Mouse (Mus musculus): ENCODE measurements around the gene Ccni. TPM values are rescaled to one million over a fixed set of nuclear protein-coding genes. Genes with fewer than 3 reads are reported as not detected.

The Ccni gene
- polyA plus RNA-seq, 1 experiment from 2014 or later, result 97.3 TPM

DNA sequence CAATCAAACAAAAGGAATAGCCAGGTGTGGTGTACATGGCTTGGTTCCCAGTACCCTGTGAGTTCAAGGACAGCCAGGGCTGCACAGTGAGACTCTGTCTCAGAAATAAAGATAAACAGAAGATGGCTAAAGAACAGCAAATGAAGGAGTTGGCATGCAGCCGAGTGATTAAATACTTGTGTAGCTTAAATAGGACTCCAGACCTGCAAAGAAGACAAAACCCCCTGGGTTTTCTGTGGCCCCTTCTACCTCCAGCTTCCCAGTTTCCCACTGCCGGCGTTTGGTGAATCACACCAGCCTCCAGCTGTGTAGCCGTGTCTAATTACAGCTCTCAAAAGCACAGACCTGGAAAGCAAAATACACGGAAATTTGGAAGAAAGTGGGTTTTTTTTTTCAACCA is 61.4 kb downstream of the Ccni start:
- Histone ChIP-seq H3K36me3 (ENCODE audit: insufficient read depth, low read length) (peaks cover 29% of the 10 kb centered on the region), H3K9me3 (ENCODE audit: low read length) (no peaks in the 10 kb centered on the region), H3K9ac (replicated peaks; ENCODE audit: low read length) (no peak overlapping the region), H3K27ac (ENCODE audit: low read length) (0 out of 2 replicates have a peak overlapping the region, but pooled peaks have one; percentile 25), H3K4me1 (ENCODE audit: insufficient read depth, low read length) (peaks cover 44% of the 10 kb centered on the region), H3K4me2 (replicated peaks; ENCODE audit: low read depth, low read length) (no peak overlapping the region), H3K27me3 (ENCODE audit: insufficient read depth, low read length) (no peaks in the 10 kb centered on the region), H3K4me3 (ENCODE audit: low read length) (no peak overlapping the region)
- ATAC-seq (ENCODE audit: low FRiP score, low TSS enrichment), result no peak
- 18% methylated on average over 5 of the region's 5 CpGs for WGBS

DNA sequence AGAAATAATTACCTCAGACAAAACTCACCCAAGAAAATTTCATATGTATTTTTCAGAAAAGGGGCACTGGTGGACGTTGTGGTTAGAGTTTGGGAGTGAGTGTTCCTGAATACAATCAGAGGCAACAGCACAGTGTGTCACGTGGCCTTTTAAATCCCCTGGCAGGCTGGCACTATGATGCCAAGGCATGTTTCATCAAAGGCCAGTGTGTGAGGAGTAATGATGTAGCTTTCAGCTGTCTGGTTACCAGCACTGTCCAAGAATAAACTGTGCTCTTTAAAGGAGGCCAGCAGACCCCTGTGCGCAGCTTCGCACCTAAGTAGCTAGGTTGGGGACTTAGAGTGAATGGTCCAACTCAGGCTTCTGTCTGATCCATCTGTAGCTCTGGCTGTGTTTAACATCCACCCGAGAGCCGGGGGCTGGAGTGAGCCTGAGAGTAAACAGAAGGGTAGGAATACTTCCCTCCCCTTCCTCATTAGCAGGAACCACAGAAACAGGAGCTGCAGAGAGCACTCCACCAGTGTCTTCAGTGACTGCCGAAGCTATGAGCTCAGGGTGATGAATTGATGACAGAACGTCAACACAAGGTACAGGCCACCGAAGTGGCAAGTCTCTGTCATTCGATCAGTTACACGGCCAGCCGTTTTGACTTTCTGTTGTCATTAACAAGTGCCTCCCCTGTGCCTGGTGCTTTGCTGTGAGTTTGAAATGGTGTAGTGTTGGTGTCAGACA is 62.8 kb downstream of the Ccni start:
- H3K4me2 ChIP-seq (replicated peaks; ENCODE audit: low read depth, low read length), result no peak overlapping the region
- H3K27me3 ChIP-seq (ENCODE audit: insufficient read depth, low read length), result no peaks in the 10 kb centered on the region
- H3K27ac ChIP-seq (ENCODE audit: low read length), result 0 out of 2 replicates have a peak overlapping the region, but pooled peaks have one; percentile 13
- H3K9me3 ChIP-seq (ENCODE audit: low read length), result peaks cover 2% of the 10 kb centered on the region
- H3K36me3 ChIP-seq (ENCODE audit: insufficient read depth, low read length), result peaks cover 35% of the 10 kb centered on the region
- WGBS, result 40% methylated on average over 12 of the region's 12 CpGs
- peaks cover 34% of the 10 kb centered on the region for H3K4me1 ChIP-seq (ENCODE audit: insufficient read depth, low read length)
- H3K4me3 ChIP-seq (ENCODE audit: low read length), result no peak overlapping the region
- ATAC-seq (ENCODE audit: low FRiP score, low TSS enrichment), result peak; percentile 59
- no peak overlapping the region for H3K9ac ChIP-seq (replicated peaks; ENCODE audit: low read length)

DNA sequence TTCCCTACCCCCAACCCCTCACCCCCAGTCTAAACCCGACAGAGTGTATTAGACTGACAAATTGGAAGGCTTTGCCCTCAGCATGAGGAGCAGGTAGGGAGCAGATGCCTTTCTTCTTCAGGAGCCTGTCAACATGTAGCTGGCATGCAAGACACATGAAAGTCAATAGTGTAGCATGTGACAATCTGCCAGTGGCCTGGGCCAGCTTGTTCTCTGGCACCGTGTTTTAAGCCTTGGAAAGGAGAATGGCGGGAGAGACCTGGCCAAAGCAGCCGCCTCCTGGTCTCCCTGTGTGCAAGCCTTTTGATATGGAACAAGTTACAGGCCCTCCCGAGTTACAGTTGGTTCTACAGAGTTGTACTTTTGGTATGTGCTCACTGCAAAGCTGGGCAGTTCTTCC is 65.5 kb downstream of the Ccni start:
- no peak overlapping the region for H3K4me2 ChIP-seq (replicated peaks; ENCODE audit: low read depth, low read length)
- no peak for ATAC-seq (ENCODE audit: low FRiP score, low TSS enrichment)
- no peaks in the 10 kb centered on the region for H3K27me3 ChIP-seq (ENCODE audit: insufficient read depth, low read length)
- peaks cover 36% of the 10 kb centered on the region for H3K36me3 ChIP-seq (ENCODE audit: insufficient read depth, low read length)
- no peak overlapping the region for H3K4me3 ChIP-seq (ENCODE audit: low read length)
- peaks cover 40% of the 10 kb centered on the region for H3K4me1 ChIP-seq (ENCODE audit: insufficient read depth, low read length)
- H3K9ac ChIP-seq (replicated peaks; ENCODE audit: low read length), result no peak overlapping the region
- H3K9me3 ChIP-seq (ENCODE audit: low read length), result peaks cover 7% of the 10 kb centered on the region
- H3K27ac ChIP-seq (ENCODE audit: low read length), result no peak overlapping the region
- WGBS, result 84% methylated on average over 5 of the region's 5 CpGs

DNA sequence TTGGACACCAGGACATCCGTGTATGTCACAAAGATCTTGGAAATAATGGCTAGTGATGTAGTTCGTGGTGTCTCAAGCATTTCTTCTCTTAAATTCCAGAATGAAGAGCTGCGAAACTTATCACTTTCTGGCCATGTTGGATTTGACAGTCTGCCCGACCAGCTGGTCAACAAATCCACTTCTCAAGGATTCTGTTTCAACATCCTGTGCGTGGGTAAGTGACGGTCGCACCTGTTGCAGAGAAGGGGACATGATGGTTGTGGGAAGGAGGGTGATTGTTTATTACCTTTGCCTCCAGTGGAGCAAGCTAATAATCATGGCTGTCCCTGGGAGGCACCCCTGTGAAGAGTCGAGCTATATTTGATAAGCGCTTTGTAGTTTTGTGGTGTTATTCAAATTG is 66.9 kb downstream of the Ccni start:
- H3K4me2 ChIP-seq (replicated peaks; ENCODE audit: low read depth, low read length), result no peak overlapping the region
- 86% methylated on average over 9 of the region's 9 CpGs for WGBS
- H3K9me3 ChIP-seq (ENCODE audit: low read length), result peaks cover 7% of the 10 kb centered on the region
- H3K36me3 ChIP-seq (ENCODE audit: insufficient read depth, low read length), result peaks cover 36% of the 10 kb centered on the region
- no peaks in the 10 kb centered on the region for H3K27me3 ChIP-seq (ENCODE audit: insufficient read depth, low read length)
- no peak overlapping the region for H3K27ac ChIP-seq (ENCODE audit: low read length)
- peaks cover 40% of the 10 kb centered on the region for H3K4me1 ChIP-seq (ENCODE audit: insufficient read depth, low read length)
- ATAC-seq (ENCODE audit: low FRiP score, low TSS enrichment), result no peak
- H3K9ac ChIP-seq (replicated peaks; ENCODE audit: low read length), result no peak overlapping the region
- no peak overlapping the region for H3K4me3 ChIP-seq (ENCODE audit: low read length)

GRCm38 (mm10) chr5:93136956-93137586 is 69.2 kb downstream of the Ccni start:
- peak overlapping the region; percentile 72 for H3K27ac ChIP-seq (ENCODE audit: low read length)

GRCm38 (mm10) chr5:93135368-93136107 is 70.8 kb downstream of the Ccni start:
- Histone ChIP-seq H3K9ac (replicated peaks; ENCODE audit: low read length) (no peak overlapping the region), H3K27ac (ENCODE audit: low read length) (peak overlapping the region; percentile 27; the same call in 1 of the 2 replicates), H3K4me3 (ENCODE audit: low read length) (no peak overlapping the region), H3K4me2 (replicated peaks; ENCODE audit: low read depth, low read length) (no peak overlapping the region), H3K4me1 (ENCODE audit: insufficient read depth, low read length) (peaks cover 67% of the 10 kb centered on the region), H3K36me3 (ENCODE audit: insufficient read depth, low read length) (peaks cover 22% of the 10 kb centered on the region), H3K27me3 (ENCODE audit: insufficient read depth, low read length) (no peaks in the 10 kb centered on the region), H3K9me3 (ENCODE audit: low read length) (peaks cover 7% of the 10 kb centered on the region)
- ATAC-seq (ENCODE audit: low FRiP score, low TSS enrichment), result no peak
- 53% methylated on average over 10 of the region's 10 CpGs for WGBS

More at GRCm38 (mm10) chr5:93136956-93137586, 69.2 kb downstream of the Ccni start:
- Histone ChIP-seq H3K9me3 (ENCODE audit: low read length) (peaks cover 7% of the 10 kb centered on the region), H3K9ac (replicated peaks; ENCODE audit: low read length) (no peak overlapping the region), H3K4me3 (ENCODE audit: low read length) (no peak overlapping the region), H3K4me1 (ENCODE audit: insufficient read depth, low read length) (peaks cover 55% of the 10 kb centered on the region), H3K27me3 (ENCODE audit: insufficient read depth, low read length) (no peaks in the 10 kb centered on the region), H3K4me2 (replicated peaks; ENCODE audit: low read depth, low read length) (no peak overlapping the region), H3K36me3 (ENCODE audit: insufficient read depth, low read length) (peaks cover 36% of the 10 kb centered on the region)
- ATAC-seq (ENCODE audit: low FRiP score, low TSS enrichment), result no peak; the same call in 1 of the 2 replicates
- 53% methylated on average over 5 of the region's 5 CpGs for WGBS

- Histone ChIP-seq H3K4me2 (replicated peaks; ENCODE audit: low read depth, low read length) (peak overlapping the region; percentile 36), H3K4me1 (ENCODE audit: insufficient read depth, low read length) (peaks cover 86% of the 10 kb centered on the region), H3K4me3 (ENCODE audit: low read length) (peak overlapping the region; percentile 5; the same call in 1 of the 2 replicates), H3K27ac (ENCODE audit: low read length) (peak overlapping the region; percentile 90), H3K36me3 (ENCODE audit: insufficient read depth, low read length) (peaks cover 9% of the 10 kb centered on the region), H3K9ac (replicated peaks; ENCODE audit: low read length) (0 out of 2 replicates have a peak overlapping the region, but pooled peaks have one; percentile 16), H3K27me3 (ENCODE audit: insufficient read depth, low read length) (no peaks in the 10 kb centered on the region), H3K9me3 (ENCODE audit: low read length) (peaks cover 5% of the 10 kb centered on the region; the same call in 1 of the 2 replicates)
- WGBS, result 7% methylated on average over 10 of the region's 10 CpGs
- ATAC-seq (ENCODE audit: low FRiP score, low TSS enrichment), result 0 out of 2 replicates have a peak, but pooled peaks have one; percentile 8
Measured at GRCm38 (mm10) chr5:93133445-93134244, 72.7 kb downstream of the Ccni start.

All from kidney, embryonic 16.5 days (tissue).